Mouse (Mus musculus) heart, postnatal 25 days (tissue): ENCODE results near the gene Slc25a33. TPM values are rescaled to one million over a fixed set of nuclear protein-coding genes. Genes with fewer than 3 reads are reported as not detected.
A peak's percentile ranks its signal among the peaks of the same experiment; 100 is the strongest.
"Not testable (repeated sequence)": the region's sequence is repeated elsewhere in the genome, so short reads cannot be mapped to it uniquely, and the experiment has no call there.

Source experiments
- DNase-seq: peaks from one replicate; pipeline ENCODE4 v3.0.0; 2022; ENCODE audit warnings: low spot score
- intact Hi-C: fragments of 180-260 bp; cut with DNase I; formaldehyde crosslinking; loops from one replicate; pipeline ENCODE4 v1.15.1; 2025
- total RNA-seq, 2 experiments: library from RNA; stranded (reverse); gene quantifications; 2 replicates each; pipeline ENCODE4 v1.2.3; 2021

Gene Slc25a33
- total RNA-seq, 2 experiments from 2014 or later: 22.5 to 30.5 TPM

DNA sequence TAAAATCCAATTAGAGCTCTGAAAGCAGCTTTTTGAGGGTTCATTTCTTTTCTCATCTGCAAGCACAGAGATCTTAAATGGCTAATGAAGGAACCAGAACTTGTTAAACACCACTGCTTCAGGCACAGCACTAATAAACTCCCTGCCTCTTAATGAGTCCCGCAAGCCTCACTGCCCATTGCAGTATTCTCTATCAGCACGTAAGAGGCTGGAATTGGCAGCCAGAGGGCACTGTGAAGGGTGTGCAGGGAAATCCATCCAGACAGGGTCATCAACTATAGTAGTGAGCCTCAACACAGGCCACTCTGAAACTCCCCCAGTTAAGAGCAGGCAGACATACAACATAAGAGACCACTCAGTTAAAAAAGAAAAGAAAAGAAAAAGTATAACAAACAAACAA lies 1.7 kb downstream of the Slc25a33 start:
- DNase-seq: no peak
- intact Hi-C loops: no loop called here

DNA sequence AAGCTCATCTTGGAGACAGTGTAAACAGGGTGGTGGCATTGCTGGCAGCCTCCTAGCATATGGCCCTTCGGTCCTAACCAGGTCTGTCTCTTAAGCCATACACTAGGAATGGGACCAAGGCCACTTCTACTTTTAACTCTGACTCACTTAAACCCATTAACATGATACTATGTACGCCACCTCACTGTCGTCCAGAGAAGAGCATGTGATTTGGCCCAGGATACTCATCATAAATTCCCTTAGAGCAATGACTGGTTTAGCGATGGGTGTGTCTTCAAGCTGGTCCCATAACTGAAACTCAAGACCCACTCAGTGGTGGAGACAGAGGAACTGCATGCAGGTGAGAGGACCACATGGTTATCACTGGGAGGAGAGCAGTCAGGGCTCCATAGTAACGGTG lies 8.9 kb downstream of the Slc25a33 start:
- intact Hi-C loops: no loop called here
- no peak for DNase-seq

DNA sequence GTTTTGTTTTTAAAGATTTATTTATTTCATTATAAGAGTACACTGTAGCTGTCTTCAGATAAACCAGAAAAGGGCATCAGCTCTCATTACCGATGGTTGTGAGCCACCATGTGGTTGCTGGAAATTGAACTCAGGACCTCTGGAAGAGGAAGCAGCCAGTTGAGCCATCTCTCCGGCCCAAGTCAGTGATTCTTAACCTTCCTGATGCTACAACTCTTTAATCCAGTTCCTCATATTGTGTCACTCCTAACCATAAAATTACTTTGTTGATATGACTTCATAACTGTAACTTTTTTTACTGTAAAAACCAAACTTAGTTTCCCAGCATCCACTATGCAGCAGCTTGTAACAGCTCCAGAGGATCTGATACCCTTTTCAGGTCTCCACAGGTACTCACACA lies 10.7 kb downstream of the Slc25a33 start:
- no peak for DNase-seq
- intact Hi-C loops: no loop called here

GRCm38 (mm10) chr4:149759517-149759916 lies 14.6 kb downstream of the Slc25a33 start:
- intact Hi-C loops: no loop called here

DNA sequence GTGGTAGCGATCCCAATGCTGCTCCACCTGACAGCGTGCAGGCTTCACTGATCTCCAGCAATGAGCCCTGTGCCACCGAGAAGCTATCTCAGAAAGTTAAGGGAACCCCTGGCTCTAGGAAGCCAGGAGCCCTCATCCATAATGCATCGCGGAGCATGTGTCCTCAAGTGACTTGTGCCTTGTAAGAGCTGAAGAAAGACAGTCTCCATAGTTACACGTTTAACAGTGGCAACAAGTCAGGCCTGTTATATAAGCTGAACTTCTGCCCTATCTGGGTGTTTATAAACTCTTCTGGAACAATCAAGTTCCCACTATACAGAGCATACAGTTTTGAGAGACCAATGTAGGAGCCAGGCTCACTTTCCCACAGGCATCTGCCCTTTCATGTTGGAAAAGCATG lies 15.7 kb downstream of the Slc25a33 start:
- no peak for DNase-seq
- intact Hi-C loops: no loop called here

More at GRCm38 (mm10) chr4:149759517-149759916, 14.6 kb downstream of the Slc25a33 start:
- DNase-seq: no peak

- DNase-seq, intact Hi-C loops: not testable (repeated sequence)
Measured at GRCm38 (mm10) chr4:149756546-149756945, 17.5 kb downstream of the Slc25a33 start.

DNA sequence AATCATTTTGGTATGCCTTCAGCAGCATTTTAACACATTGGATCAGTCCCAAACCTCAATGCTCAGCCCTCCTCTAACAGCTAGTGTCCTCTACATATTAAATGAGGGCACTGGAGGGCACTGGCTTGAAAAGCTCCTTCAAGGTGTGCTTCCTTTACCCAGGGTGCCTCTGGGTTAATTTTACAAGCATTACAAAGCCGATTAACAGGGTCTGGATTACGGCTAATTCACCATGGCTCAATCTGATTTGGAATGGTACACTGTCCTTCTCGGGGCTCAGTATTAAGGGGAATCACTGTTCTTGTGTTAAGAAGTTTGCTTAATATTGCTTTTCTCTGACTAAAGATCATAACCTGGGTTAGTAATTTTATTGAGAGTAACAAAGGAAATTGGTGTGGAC lies 21.2 kb downstream of the Slc25a33 start:
- no peak for DNase-seq
- intact Hi-C loops: loop anchor here (2.0 to 5.0 kb wide), 4 partner anchors 44 to 224 kb away; no protein-coding TSS in a partner anchor

GRCm38 (mm10) chr4:149752124-149752799 lies 21.8 kb downstream of the Slc25a33 start:
- no peak for DNase-seq
- intact Hi-C loops: loop anchor here (2.0 to 5.0 kb wide), 4 partner anchors 45 to 225 kb away; no protein-coding TSS in a partner anchor

DNA sequence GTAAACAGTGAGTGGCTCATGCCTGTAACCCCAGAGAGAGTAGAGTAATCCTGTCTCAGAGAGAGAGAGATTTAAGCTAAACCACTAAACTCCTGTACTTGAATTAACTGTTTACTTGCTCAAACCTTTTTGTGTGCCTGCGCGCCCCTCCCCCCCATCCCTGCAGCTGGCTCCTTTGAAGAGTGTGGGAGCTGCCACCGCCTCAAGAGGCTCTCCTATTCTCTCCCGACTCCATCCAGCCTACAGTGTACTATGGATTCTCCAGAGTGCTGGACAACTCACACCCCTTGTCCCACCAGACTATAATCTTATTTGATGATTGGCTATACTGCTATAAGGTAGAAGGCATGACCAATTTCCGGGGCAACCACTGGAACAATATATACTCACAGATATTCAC lies 23.4 kb downstream of the Slc25a33 start:
- DNase-seq: no peak
- intact Hi-C loops: loop anchor here (5.0 kb wide), 2 partner anchors 47 to 227 kb away; no protein-coding TSS in a partner anchor

DNA sequence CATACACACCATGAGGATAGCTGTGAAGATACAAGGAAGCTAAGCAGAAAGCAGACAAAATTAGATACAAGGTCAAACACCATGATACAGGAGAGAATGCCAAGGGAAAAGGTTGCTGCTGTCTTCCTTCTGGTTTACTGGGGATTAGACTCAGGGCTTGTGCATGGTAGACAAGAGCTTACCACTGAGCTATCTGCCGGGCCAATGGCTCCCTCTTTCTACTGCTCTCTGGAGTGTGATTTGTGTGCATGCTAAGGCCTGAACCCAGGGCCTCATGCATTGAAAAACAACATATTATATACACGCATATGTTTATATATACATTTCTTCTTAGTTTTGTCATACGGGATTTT lies 24.4 kb downstream of the Slc25a33 start:
- intact Hi-C loops: loop anchor here (5.0 kb wide), 2 partner anchors 48 to 228 kb away; no protein-coding TSS in a partner anchor
- not testable (repeated sequence) for DNase-seq

DNA sequence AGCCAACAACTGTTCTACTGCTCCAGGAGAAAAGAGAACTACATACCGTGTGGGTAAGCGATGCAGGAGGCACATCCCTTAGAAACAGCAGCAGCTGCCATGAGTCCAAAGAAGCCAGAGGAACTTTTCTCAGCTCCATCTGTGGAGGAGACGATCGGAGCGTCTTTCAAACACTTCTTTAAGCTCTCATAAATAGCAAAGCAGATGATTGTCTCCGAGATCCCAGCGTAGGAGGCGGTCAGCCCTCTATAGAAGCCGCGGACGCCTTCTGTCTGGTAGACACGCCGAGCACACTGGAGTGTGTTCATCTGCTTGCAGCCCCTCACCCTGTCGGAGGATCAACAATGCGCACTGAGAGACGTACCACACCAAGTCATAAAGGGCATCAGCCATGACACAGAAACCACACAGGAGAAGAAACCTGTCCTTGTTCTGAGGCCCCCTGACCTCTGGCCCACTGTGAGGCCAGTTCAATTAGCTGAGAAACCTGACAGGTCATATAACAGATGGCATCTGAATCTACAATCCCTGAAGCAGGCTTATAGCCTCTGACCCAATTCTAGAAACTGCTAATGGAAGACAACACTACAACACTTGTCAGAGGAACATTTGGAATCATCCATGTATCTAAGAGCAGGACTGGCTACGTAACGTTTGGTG lies 24.9 kb downstream of the Slc25a33 start:
- DNase-seq: no peak
- intact Hi-C loops: no loop called here

DNA sequence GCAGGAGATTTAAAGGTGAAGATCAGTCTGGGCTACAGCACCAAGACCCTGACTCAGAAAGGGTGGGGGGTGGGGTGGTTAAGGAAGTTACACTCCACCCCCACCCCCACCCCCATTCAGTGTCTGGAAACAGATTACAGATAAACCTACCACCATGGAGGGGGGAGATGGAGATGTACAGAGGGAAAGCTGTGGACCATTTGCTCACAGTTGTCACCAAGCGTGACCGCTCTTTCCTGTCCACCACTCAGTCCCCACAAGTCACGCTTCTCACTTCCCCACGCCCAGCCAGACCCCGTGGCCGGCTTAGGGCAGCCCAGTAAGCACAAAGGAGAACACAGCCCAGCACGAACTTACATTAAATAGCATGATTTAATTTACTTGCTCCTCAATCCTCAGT lies 30.0 kb downstream of the Slc25a33 start:
- intact Hi-C loops: no loop called here
- no peak for DNase-seq

GRCm38 (mm10) chr4:149742011-149742530 lies 32.0 kb downstream of the Slc25a33 start:
- DNase-seq: no peak
- intact Hi-C loops: no loop called here

- no peak for DNase-seq
- intact Hi-C loops: no loop called here
Measured at GRCm38 (mm10) chr4:149740301-149740700, 33.8 kb downstream of the Slc25a33 start.

DNA sequence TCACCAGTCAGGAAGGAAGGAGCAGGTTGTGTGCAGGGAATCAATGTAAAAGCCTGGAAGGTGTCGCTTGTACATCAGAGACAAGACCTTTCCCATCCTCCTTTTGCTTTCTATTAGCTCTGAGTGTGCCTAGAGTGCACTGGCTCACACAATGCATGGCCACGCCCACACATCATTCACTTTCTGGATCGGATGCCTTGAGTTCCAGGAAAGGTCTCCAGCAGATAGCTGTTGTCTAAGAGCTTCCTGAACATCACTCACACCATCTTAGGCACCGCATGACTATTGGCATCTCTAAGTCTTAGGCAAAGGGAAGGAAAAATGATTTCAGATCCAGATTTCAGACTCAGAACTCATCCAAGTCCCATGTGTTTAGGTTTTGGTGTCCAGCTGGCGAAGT lies 34.6 kb downstream of the Slc25a33 start:
- no peak for DNase-seq
- intact Hi-C loops: loop anchor here (2.0 kb wide), 1 partner anchor 15 kb away; no protein-coding TSS in a partner anchor

- intact Hi-C loops: loop anchor here (2.0 kb wide), 1 partner anchor 13 kb away; no protein-coding TSS in a partner anchor
- DNase-seq: peak; percentile 85
Measured at GRCm38 (mm10) chr4:149737383-149738324, 36.4 kb downstream of the Slc25a33 start, which contains the start of gene Tmem201. TSS of gene Tmem201 (minus strand) at chr4:149738044.

GRCm38 (mm10) chr4:149736581-149736980 lies 37.5 kb downstream of the Slc25a33 start:
- peak; percentile 55 for DNase-seq
- intact Hi-C loops: no loop called here

- DNase-seq: no peak
- intact Hi-C loops: no loop called here
Measured at GRCm38 (mm10) chr4:149735624-149736250, 38.3 kb downstream of the Slc25a33 start.

DNA sequence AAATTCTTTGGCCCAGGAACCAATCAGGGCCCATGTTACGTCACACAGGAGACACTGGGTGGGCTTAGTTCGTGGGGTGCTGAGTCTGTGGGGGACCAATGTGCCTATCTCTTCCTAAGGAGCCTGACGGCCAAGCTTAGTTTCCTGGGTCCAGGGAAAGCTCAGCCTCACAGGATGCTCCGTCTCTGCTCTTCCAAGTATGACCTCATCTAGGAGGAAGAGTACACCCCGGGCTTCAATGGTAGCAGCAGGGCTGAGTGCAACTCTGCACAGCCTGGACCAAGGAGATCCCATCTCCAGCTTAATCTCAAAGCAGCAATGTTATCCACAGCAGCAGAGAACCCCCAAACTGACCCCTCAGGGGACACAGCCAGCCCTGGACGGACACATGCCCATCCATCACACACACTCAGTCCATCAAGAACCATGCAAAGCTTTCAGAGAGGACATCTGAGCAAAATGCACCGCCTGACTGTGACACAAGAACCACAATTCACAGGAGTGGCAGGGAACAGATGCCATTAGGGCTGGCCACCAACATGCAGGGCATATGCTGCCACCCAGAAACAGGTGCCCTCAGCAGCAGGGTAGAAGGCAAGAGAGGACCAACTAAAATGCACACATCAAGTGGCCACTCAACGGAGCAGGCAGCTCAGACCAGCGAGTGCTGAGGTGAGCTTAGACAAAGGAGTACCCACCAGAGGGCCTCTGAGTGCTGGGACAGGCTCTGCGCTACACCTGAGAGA lies 39.2 kb downstream of the Slc25a33 start:
- intact Hi-C loops: no loop called here

More for the DNA sequence above, 39.2 kb downstream of the Slc25a33 start:
- DNase-seq: no peak
